Comparison of ENCODE assay signal across 11 mouse cellular contexts in genomic region chr6:87846813-87847212, GRCm38 (mm10). TPM values are rescaled to one million over a fixed set of nuclear protein-coding genes. Genes with fewer than 3 reads are reported as not detected.
A peak's percentile ranks its signal among the peaks of the same experiment; 100 is the strongest.
DNase-seq lines count a peak whose midpoint lies in the region; ATAC-seq and TF ChIP-seq lines count a peak whose summit lies in the region.
"Had no signal": no experiment of that assay in that cellular context is flagged by ENCODE, and none has a peak within 500 bp of the region (broad histone marks: within the 10 kb centered on the region; RNA-seq: fewer than 3 reads in every experiment).

No protein-coding gene starts in this region.

- 77% methylated on average over 1 of the region's 1 CpGs for WGBS in kidney, postnatal 0 days
- WGBS in kidney, embryonic 14.5 days: 90% methylated on average over 1 of the region's 1 CpGs
- 49% methylated on average over 1 of the region's 1 CpGs for WGBS in liver, embryonic 12.5 days (ENCODE audit: insufficient replicate concordance)
- WGBS in intestine, postnatal 0 days: 63% methylated on average over 1 of the region's 1 CpGs

- H3ac ChIP-seq in C2C12 (ENCODE audit: control insufficient read depth, insufficient read length, low read depth): no peak overlapping the region

- H3K4me2 ChIP-seq in kidney, postnatal 0 days (ENCODE audit: low read length): 0 out of 2 replicates have a peak overlapping the region, but pooled peaks have one; percentile 6
- no peak overlapping the region for H3K4me2 ChIP-seq in kidney, embryonic 14.5 days (replicated peaks; ENCODE audit: low read depth, low read length)
- peak overlapping the region; percentile 84 for H3K4me2 ChIP-seq in liver, embryonic 12.5 days
- no peak overlapping the region for H3K4me2 ChIP-seq in intestine, postnatal 0 days (replicated peaks; ENCODE audit: low read depth)
- H3K4me2 ChIP-seq: heart, embryonic 15.5 days had no signal

- no peak overlapping the region; the same call in 1 of the 2 replicates for H3K9ac ChIP-seq in kidney, postnatal 0 days (ENCODE audit: low read depth, low read length)
- no peak overlapping the region for H3K9ac ChIP-seq in kidney, embryonic 14.5 days (ENCODE audit: low read depth, low read length)
- 0 out of 2 replicates have a peak overlapping the region, but pooled peaks have one; percentile 7 for H3K9ac ChIP-seq in liver, embryonic 12.5 days
- H3K9ac ChIP-seq in intestine, postnatal 0 days (ENCODE audit: low read depth, low read length): no peak overlapping the region
- H3K9ac ChIP-seq: heart, embryonic 15.5 days had no signal

- H3K27me3 ChIP-seq in kidney, postnatal 0 days (ENCODE audit: insufficient read depth, low read length): no peaks in the 10 kb centered on the region
- H3K27me3 ChIP-seq in kidney, embryonic 14.5 days (ENCODE audit: control insufficient read depth, insufficient read depth, low read length): no peaks in the 10 kb centered on the region
- H3K27me3 ChIP-seq in C2C12 (ENCODE audit: control insufficient read depth, insufficient read depth, insufficient read length): no peaks in the 10 kb centered on the region
- no peaks in the 10 kb centered on the region for H3K27me3 ChIP-seq in E14TG2a.4 (ENCODE audit: insufficient read depth, low read length)
- no peaks in the 10 kb centered on the region for H3K27me3 ChIP-seq in liver, embryonic 12.5 days (replicated peaks)
- H3K27me3 ChIP-seq in intestine, postnatal 0 days (replicated peaks; ENCODE audit: control insufficient read depth, insufficient read depth, low read length): no peaks in the 10 kb centered on the region
- H3K27me3 ChIP-seq: heart, embryonic 15.5 days had no signal

- H3K36me3 ChIP-seq in kidney, postnatal 0 days (ENCODE audit: insufficient read depth, low read length): peaks cover 33% of the 10 kb centered on the region
- H3K36me3 ChIP-seq in kidney, embryonic 14.5 days (ENCODE audit: control insufficient read depth, insufficient read depth, low read length): peaks cover 66% of the 10 kb centered on the region
- H3K36me3 ChIP-seq in C2C12 (ENCODE audit: control insufficient read depth, insufficient read depth) (peaks cover 83% of the 10 kb centered on the region), E14TG2a.4 (ENCODE audit: insufficient read depth, low read length) (peaks cover 75% of the 10 kb centered on the region)
- H3K36me3 ChIP-seq in liver, embryonic 12.5 days: peaks cover 71% of the 10 kb centered on the region
- peaks cover 45% of the 10 kb centered on the region for H3K36me3 ChIP-seq in intestine, postnatal 0 days (ENCODE audit: control insufficient read depth, insufficient read depth)

- no peak overlapping the region for H3K27ac ChIP-seq in kidney, postnatal 0 days
- H3K27ac ChIP-seq in kidney, embryonic 14.5 days (ENCODE audit: low read depth, low read length): no peak overlapping the region
- H3K27ac ChIP-seq in liver, embryonic 12.5 days: 0 out of 2 replicates have a peak overlapping the region, but pooled peaks have one; percentile 38
- no peak overlapping the region for H3K27ac ChIP-seq in intestine, postnatal 0 days (ENCODE audit: low read depth, low read length)
- H3K27ac ChIP-seq: heart, embryonic 15.5 days; hindbrain, postnatal 0 days had no signal

- H3K79me3 ChIP-seq in C2C12 (ENCODE audit: low read depth): peaks cover 76% of the 10 kb centered on the region

- H3K79me2 ChIP-seq in C2C12 (ENCODE audit: control insufficient read depth, insufficient read depth): peaks cover 91% of the 10 kb centered on the region

- DNase-seq in kidney, postnatal 0 days (ENCODE audit: low spot score): no peak
- DNase-seq: adrenal gland, adult 8-10 months; right cerebral cortex, postnatal 4 days had no signal

- no peaks in the 10 kb centered on the region for H3K9me3 ChIP-seq in kidney, postnatal 0 days (replicated peaks; ENCODE audit: low read length)
- no peaks in the 10 kb centered on the region for H3K9me3 ChIP-seq in kidney, embryonic 14.5 days (ENCODE audit: control insufficient read depth, low read length)
- H3K9me3 ChIP-seq in E14TG2a.4 (ENCODE audit: low read length): no peaks in the 10 kb centered on the region
- no peaks in the 10 kb centered on the region for H3K9me3 ChIP-seq in liver, embryonic 12.5 days (replicated peaks)
- no peaks in the 10 kb centered on the region for H3K9me3 ChIP-seq in intestine, postnatal 0 days (ENCODE audit: control insufficient read depth)
- H3K9me3 ChIP-seq: heart, embryonic 15.5 days had no signal

- no peak for TF ChIP-seq CTCF in kidney, postnatal 0 days (IDR thresholded peaks at IDR 0.05; ENCODE audit: low read depth)
- no peak for TF ChIP-seq CTCF in C2C12 (IDR thresholded peaks at IDR 0.05; ENCODE audit: control insufficient read depth, insufficient read depth, insufficient read length)
- TF ChIP-seq CTCF in E14TG2a.4 (conservative IDR thresholded peaks at IDR 0.05; ENCODE audit: low read length): no peak
- TF ChIP-seq CTCF in intestine, postnatal 0 days (IDR thresholded peaks at IDR 0.05; ENCODE audit: low read depth): no peak

- no peak overlapping the region for H3K4me3 ChIP-seq in kidney, postnatal 0 days (replicated peaks; ENCODE audit: low read depth, low read length)
- no peak overlapping the region for H3K4me3 ChIP-seq in kidney, embryonic 14.5 days (ENCODE audit: low read length)
- H3K4me3 ChIP-seq in C2C12 (ENCODE audit: insufficient read depth, poor library complexity, severe bottlenecking) (no peak overlapping the region), E14TG2a.4 (replicated peaks; ENCODE audit: low read length) (peak overlapping the region; percentile 99)
- no peak overlapping the region for H3K4me3 ChIP-seq in liver, embryonic 12.5 days
- no peak overlapping the region for H3K4me3 ChIP-seq in intestine, postnatal 0 days (ENCODE audit: low read depth, low read length)
- H3K4me3 ChIP-seq: heart, embryonic 15.5 days had no signal

- no peak for ATAC-seq in kidney, postnatal 0 days (replicated peaks; ENCODE audit: low FRiP score, low read depth)
- no peak for ATAC-seq in kidney, embryonic 14.5 days (ENCODE audit: low FRiP score, low TSS enrichment)
- ATAC-seq in liver, embryonic 12.5 days: no peak
- ATAC-seq in intestine, postnatal 0 days: no peak
- no peak for ATAC-seq in erythroid progenitor cell, adult 5-6 weeks (replicated peaks; ENCODE audit: low FRiP score, poor library complexity, severe bottlenecking)
- ATAC-seq: hindbrain, postnatal 0 days had no signal

- H3K4me1 ChIP-seq in kidney, postnatal 0 days (replicated peaks; ENCODE audit: insufficient read depth, low read length): peaks cover 6% of the 10 kb centered on the region; the same call in 1 of the 2 replicates
- peaks cover 12% of the 10 kb centered on the region for H3K4me1 ChIP-seq in kidney, embryonic 14.5 days (ENCODE audit: control insufficient read depth, insufficient read depth, low read length)
- H3K4me1 ChIP-seq in E14TG2a.4 (replicated peaks; ENCODE audit: low read depth, low read length): peaks cover 66% of the 10 kb centered on the region
- H3K4me1 ChIP-seq in liver, embryonic 12.5 days: peaks cover 35% of the 10 kb centered on the region
- peaks cover 7% of the 10 kb centered on the region; the same call in 1 of the 2 replicates for H3K4me1 ChIP-seq in intestine, postnatal 0 days (replicated peaks; ENCODE audit: control insufficient read depth, insufficient read depth, low read length)

RNA-seq across cellular contexts. Expression of gene Cnbp, which starts 4.1 kb away (rescaled TPM):
- polyA plus RNA-seq in kidney, postnatal 0 days (2015; fragmentation: Nextera tagmentation; extraction: Ambion mirVana): 881 and 892 TPM in 2 replicates
- polyA plus RNA-seq in kidney, embryonic 14.5 days (2014; fragmentation: Nextera tagmentation; extraction: Ambion mirVana): 1,222 and 1,346 TPM in 2 replicates
- polyA plus RNA-seq in C2C12 (2012; fragmentation: generic; extraction: Trizol): 353 TPM
- 896 and 933 TPM in 2 replicates for polyA plus RNA-seq in liver, embryonic 12.5 days (2016; fragmentation: Nextera tagmentation; extraction: Ambion mirVana)
- polyA plus RNA-seq in intestine, postnatal 0 days (2015; fragmentation: Nextera tagmentation; extraction: Ambion mirVana): 385 and 395 TPM in 2 replicates
- 296 and 321 TPM in 2 replicates for total RNA-seq in erythroid progenitor cell, adult 5-6 weeks (2015; ENCODE audit: low replicate concordance)
- 347 and 417 TPM in 2 replicates for total RNA-seq in erythroid progenitor cell, adult 5-6 weeks (2017; ENCODE audit: low replicate concordance)

RNA-seq across cellular contexts. Expression of gene Isy1, which starts 8.2 kb away (rescaled TPM):
- 46.6 and 48.5 TPM in 2 replicates for polyA plus RNA-seq in kidney, postnatal 0 days (2015; fragmentation: Nextera tagmentation; extraction: Ambion mirVana)
- polyA plus RNA-seq in kidney, embryonic 14.5 days (2014; fragmentation: Nextera tagmentation; extraction: Ambion mirVana): 61.5 and 63.5 TPM in 2 replicates
- 44.4 TPM for polyA plus RNA-seq in C2C12 (2012; fragmentation: generic; extraction: Trizol)
- polyA plus RNA-seq in liver, embryonic 12.5 days (2016; fragmentation: Nextera tagmentation; extraction: Ambion mirVana): 59.5 and 62.4 TPM in 2 replicates
- polyA plus RNA-seq in intestine, postnatal 0 days (2015; fragmentation: Nextera tagmentation; extraction: Ambion mirVana): 24.5 and 26.4 TPM in 2 replicates
- 11.5 and 20.1 TPM in 2 replicates for total RNA-seq in erythroid progenitor cell, adult 5-6 weeks (2015; ENCODE audit: low replicate concordance)
- 51.5 and 62.1 TPM in 2 replicates for total RNA-seq in erythroid progenitor cell, adult 5-6 weeks (2017; ENCODE audit: low replicate concordance)

RNA-seq across cellular contexts. Expression of gene Gm45140, which starts 11.2 kb away (rescaled TPM):
- polyA plus RNA-seq in kidney, postnatal 0 days (2015; fragmentation: Nextera tagmentation; extraction: Ambion mirVana): 3.0 and 4.1 TPM in 2 replicates
- 3.4 and 5.4 TPM in 2 replicates for polyA plus RNA-seq in kidney, embryonic 14.5 days (2014; fragmentation: Nextera tagmentation; extraction: Ambion mirVana)
- 2.3 TPM for polyA plus RNA-seq in C2C12 (2012; fragmentation: generic; extraction: Trizol)
- 5.0 and 7.1 TPM in 2 replicates for polyA plus RNA-seq in liver, embryonic 12.5 days (2016; fragmentation: Nextera tagmentation; extraction: Ambion mirVana)
- polyA plus RNA-seq in intestine, postnatal 0 days (2015; fragmentation: Nextera tagmentation; extraction: Ambion mirVana): 1.3 and 2.0 TPM in 2 replicates
- 1.8 and 4.2 TPM in 2 replicates for total RNA-seq in erythroid progenitor cell, adult 5-6 weeks (2015; ENCODE audit: low replicate concordance)
- total RNA-seq in erythroid progenitor cell, adult 5-6 weeks (2017; ENCODE audit: low replicate concordance): 19.1 and 24.3 TPM in 2 replicates
- total RNA-seq: hindbrain, postnatal 0 days had no signal

RNA-seq across cellular contexts. Expression of gene Rab43, which starts 34.8 kb away (rescaled TPM):
- polyA plus RNA-seq in kidney, postnatal 0 days (2015; fragmentation: Nextera tagmentation; extraction: Ambion mirVana): 16.4 and 17.1 TPM in 2 replicates
- 8.1 and 9.9 TPM in 2 replicates for polyA plus RNA-seq in kidney, embryonic 14.5 days (2014; fragmentation: Nextera tagmentation; extraction: Ambion mirVana)
- polyA plus RNA-seq in C2C12 (2012; fragmentation: generic; extraction: Trizol): 8.3 TPM
- 28.6 and 30.5 TPM in 2 replicates for polyA plus RNA-seq in liver, embryonic 12.5 days (2016; fragmentation: Nextera tagmentation; extraction: Ambion mirVana)
- 25.5 and 25.9 TPM in 2 replicates for polyA plus RNA-seq in intestine, postnatal 0 days (2015; fragmentation: Nextera tagmentation; extraction: Ambion mirVana)
- 172 and 177 TPM in 2 replicates for total RNA-seq in erythroid progenitor cell, adult 5-6 weeks (2015; ENCODE audit: low replicate concordance)
- 129 and 134 TPM in 2 replicates for total RNA-seq in erythroid progenitor cell, adult 5-6 weeks (2017; ENCODE audit: low replicate concordance)

RNA-seq across cellular contexts. Expression of gene Copg1, which starts 40.8 kb away (rescaled TPM):
- 101 and 114 TPM in 2 replicates for polyA plus RNA-seq in kidney, postnatal 0 days (2015; fragmentation: Nextera tagmentation; extraction: Ambion mirVana)
- 84.6 and 156 TPM in 2 replicates for polyA plus RNA-seq in kidney, embryonic 14.5 days (2014; fragmentation: Nextera tagmentation; extraction: Ambion mirVana)
- 115 TPM for polyA plus RNA-seq in C2C12 (2012; fragmentation: generic; extraction: Trizol)
- 79.2 and 85.0 TPM in 2 replicates for polyA plus RNA-seq in liver, embryonic 12.5 days (2016; fragmentation: Nextera tagmentation; extraction: Ambion mirVana)
- 88.5 and 89.5 TPM in 2 replicates for polyA plus RNA-seq in intestine, postnatal 0 days (2015; fragmentation: Nextera tagmentation; extraction: Ambion mirVana)
- total RNA-seq in erythroid progenitor cell, adult 5-6 weeks (2015; ENCODE audit: low replicate concordance): 32.8 and 34.4 TPM in 2 replicates
- total RNA-seq in erythroid progenitor cell, adult 5-6 weeks (2017; ENCODE audit: low replicate concordance): 35.5 and 44.9 TPM in 2 replicates

Comparison
In these comparisons a context has a peak if more than half of its experiments do, and no peak if none do; other contexts are left out.
1. H3K4me2 ChIP-seq: peak in kidney, postnatal 0 days (single experiment) and liver, embryonic 12.5 days (single experiment); none in kidney, embryonic 14.5 days (single experiment) and intestine, postnatal 0 days (single experiment).